Mouse (Mus musculus) mouse trophoblast stem cell (cell line): Measurements from ENCODE around the gene Exoc5.
"Not testable (repeated sequence)": the region's sequence is repeated elsewhere in the genome, so short reads cannot be mapped to it uniquely, and the experiment has no call there.

ENCODE experiments used
- in situ Hi-C, 2 experiments: fragments of 300-500 bp; cut with MseI, MboI; formaldehyde crosslinking; loops; 2 replicates in 1 of 2; 3 replicates in 1 of 2; pipeline ENCODE4 v1.15.1; 2025

The Exoc5 gene

GRCm38 (mm10) chr14:49066274-49066823 lies at the start of gene Exoc5:
Gene Exoc5, minus strand, starts transcription at chr14:49066653.
- in situ Hi-C loops: no loop called here

- in situ Hi-C loops: not testable (repeated sequence)
Observed at GRCm38 (mm10) chr14:49091755-49092154, 25.3 kb upstream of the Exoc5 start.

DNA sequence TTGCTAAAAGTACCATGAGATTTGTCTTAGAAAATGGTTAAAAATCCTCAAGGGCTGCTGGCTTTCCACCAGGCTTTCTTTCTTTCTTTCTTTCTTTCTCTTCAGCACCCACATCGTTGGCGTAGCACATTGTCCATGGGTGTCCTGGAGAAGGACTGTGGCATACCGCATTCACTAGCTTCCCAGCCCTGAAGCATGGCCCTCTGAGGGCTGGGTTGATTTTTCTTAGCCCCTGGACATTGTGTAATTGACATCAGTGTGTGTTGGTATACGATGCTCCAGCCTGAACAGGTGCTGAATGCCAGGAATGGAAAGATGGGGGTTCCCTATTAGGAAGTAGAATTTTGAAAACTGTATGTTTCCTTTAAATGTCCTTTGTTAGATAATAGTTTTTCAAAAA lies 24.8 kb upstream of the Exoc5 start:
- in situ Hi-C loops: no loop called here

DNA sequence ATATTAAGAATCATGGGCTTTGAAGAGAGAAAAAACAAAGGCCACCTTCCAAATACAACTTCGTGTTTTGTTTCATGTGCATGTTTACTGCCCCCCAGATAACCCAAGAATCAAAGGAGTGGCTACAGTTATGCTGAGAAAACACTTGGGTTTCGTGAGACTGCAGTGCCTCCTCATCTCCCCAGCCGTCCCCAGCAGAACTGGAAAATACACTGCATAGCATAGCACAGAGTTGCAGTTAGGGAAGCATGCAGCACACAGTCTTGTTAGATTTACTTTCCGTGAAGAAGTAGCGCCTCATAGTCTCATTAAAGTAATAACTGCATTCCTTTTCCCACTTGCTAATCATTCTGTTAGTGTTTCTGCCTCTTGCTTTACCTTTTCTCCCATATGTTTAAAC lies 23.6 kb upstream of the Exoc5 start:
- in situ Hi-C loops: no loop called here

DNA sequence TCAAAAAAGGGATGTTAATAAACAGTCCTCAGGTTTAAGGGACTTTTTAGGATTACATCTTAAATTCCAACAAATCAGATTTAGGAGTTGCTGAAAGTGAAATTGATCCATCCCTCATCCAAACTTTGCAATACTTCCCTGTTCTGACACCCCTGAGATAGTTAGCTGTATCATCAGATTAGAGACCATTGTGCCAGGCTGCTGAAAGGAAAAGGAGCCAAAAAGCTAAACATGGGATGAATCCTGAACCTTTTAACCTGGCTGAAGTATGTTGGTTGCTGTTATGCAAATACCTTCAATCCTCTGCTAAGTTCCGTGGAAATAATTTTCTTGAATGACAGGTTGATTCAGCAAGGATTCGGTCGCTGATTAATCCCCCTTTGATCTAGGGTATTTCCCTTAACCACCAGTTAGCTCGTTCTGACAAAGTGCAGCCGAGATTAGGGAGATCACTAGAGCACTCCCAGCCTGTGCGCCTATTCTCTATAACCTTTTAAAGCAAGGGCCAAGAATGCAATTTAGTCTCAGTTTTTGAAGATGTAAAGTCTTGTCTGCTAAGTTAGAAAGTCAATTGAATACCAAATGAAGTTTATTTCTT lies 23.1 kb upstream of the Exoc5 start:
- in situ Hi-C loops: no loop called here

- in situ Hi-C loops: no loop called here
Observed at GRCm38 (mm10) chr14:49088155-49089048, 21.9 kb upstream of the Exoc5 start.

DNA sequence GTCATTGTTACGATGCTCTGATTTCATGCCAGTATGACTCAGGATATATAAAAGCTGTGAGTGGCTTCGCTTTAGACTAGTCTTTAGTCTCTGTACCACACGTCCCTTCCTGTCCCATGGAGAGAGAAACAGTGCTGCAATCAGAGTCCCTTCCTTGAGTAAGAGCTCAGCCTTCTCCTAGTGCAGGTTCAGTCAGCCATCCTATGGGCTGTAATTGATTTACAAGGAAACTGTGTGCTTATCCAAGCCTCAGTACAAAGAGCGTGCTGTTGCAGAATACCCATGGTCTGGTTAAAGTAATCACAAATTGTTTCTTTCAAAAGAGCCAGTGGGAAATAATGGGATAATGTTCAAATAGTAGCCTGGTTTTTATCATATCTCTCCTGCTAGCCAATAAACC lies 20.1 kb upstream of the Exoc5 start:
- in situ Hi-C loops: no loop called here

GRCm38 (mm10) chr14:49078820-49079219 lies 12.4 kb upstream of the Exoc5 start:
- in situ Hi-C loops: no loop called here

DNA sequence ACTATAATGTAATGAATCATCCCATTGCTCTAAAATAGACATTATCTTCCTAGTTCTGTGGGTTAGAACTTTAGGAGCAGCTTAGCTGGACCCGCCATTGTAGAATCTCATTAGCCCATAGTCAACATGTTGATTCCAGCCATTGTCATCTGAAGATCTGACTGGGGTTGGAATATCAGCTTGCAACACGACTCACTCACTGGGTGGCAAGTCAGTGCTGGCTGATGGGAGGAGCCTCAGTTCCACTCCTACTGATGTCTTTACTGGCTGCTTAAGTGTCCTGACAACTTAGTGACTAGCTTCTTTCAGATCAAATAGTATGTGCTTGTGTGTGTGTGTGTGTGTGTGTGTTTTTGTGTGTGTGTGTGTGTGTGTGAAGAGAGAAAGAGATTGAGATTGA lies 7.9 kb upstream of the Exoc5 start:
- in situ Hi-C loops: no loop called here

DNA sequence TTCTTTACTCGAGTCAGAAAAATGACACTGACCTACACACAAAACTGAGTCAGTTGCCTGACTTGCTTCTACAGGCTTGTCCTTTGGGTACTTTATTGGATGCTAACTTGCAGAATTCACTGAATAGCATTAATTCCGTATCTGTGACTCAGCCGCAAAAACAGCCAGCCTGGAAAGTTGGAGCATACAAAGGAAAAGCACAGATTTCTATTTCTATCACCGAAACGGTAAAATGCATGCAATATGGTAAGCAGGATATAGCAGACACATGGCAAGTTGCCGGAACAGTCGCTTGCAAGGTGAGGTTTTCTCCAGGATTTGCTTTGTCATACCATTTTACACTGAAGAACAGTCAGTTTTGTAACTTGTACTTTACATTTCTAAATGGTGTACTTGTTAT lies 7.4 kb upstream of the Exoc5 start:
- in situ Hi-C loops: no loop called here

- in situ Hi-C loops: no loop called here
Observed at GRCm38 (mm10) chr14:49072837-49073236, 6.4 kb upstream of the Exoc5 start.

DNA sequence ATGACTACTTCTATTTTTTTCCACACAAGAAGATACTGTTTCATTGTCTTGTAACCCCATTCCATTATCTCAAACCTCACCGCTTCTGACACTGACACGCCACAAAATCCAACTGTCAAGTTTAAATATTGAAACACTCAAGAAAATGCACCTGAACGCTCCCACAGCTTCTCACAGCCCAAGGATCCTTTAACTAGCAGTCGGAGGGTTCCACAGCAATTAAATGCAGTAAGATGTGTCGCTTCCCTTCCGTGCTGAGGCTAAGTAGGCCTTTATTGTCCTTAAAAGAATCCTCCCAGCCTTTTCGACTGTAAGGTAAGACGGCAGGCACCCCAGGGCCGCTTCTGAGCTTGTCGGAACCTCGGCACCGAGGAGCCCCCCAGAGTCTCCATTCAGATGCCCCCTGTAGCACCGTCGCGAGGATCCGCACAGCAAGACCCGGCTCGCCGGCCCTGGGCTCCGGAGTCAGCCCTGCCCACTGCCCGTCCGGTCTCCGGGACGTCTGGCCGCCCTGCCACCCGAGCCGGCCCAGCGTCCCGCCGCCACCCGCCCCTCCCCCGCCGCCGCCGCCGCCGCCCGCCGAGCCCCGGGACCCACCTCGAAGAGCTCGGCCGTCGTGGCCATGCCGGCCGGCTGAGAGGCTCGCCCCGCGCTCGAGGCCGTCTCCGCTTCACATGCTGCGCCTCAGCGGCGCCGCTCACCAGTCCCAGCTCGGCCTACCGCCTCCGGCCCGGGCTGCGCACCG lies 752 bp downstream of the Exoc5 start, which contains the start of gene Ap5m1:
Ap5m1 (plus strand) TSS at position 569 of the 745 bp plus-strand sequence.
- in situ Hi-C loops: no loop called here

GRCm38 (mm10) chr14:49063838-49064237 lies 2.6 kb downstream of the Exoc5 start:
- in situ Hi-C loops: no loop called here

GRCm38 (mm10) chr14:49049492-49049891 lies 17.0 kb downstream of the Exoc5 start:
- in situ Hi-C loops: no loop called here

- in situ Hi-C loops: no loop called here
Observed at GRCm38 (mm10) chr14:49045610-49046009, 20.8 kb downstream of the Exoc5 start.

- in situ Hi-C loops: no loop called here
Observed at GRCm38 (mm10) chr14:49028991-49029390, 37.5 kb downstream of the Exoc5 start.

DNA sequence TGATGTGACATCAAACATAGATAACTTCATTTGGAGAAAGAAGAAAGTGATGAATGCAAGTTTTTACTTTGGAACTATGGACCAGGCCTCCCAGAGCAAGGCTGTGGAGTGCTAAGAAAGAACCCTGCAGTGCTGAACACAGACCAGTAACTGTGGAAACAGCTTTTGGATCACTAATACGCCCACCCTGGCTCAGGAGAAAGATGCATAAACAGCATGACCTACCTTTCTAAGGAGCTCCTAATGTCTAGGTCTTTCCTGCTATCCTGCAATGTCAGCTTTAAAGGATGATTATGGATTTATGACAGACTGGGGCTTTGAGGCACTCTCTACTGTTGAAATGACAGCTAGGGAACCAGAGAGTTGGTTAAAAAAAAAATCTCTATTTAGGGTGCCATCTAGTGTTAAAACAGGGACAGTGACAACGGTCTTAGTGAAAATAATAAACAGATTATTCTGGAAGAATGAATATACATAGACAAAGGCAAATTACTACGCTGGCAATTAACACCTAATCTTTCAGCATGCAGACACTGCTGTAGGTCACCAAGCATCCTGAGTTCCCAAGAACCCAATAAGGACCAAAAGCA lies 38.6 kb downstream of the Exoc5 start:
- in situ Hi-C loops: no loop called here

DNA sequence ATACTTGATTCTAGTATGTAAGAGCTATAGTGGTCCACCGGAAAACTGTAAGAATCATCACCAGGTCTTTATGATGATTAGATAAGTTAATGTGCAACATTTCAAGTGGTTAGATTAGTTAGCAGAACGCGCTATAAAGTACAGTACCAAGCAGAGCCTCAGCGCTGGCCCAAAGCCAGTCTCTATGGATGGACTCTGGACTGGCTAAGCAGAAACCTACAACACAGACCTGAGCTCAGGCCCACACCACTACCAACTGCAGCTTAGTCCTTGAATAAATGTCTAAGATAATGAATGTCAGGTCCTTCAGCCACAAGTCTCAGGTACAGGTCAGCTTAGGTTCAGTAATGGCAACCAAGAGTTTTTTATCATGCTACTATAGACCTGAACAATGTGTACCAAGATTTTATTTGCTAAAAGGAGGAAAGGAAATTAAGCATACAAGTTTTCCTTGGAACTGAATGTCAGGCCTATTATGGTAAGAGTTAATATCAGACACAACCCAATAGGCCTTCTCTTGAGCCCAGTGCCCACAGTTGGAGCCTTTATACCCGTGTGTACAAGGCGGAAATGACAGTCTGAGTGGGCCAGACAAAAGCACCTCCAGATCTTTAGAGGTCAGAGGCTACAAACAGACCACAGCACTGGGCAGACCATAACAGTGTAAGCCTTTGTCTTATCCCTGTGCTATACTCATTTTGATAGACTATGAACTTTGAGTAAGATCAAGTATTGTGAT lies 39.2 kb downstream of the Exoc5 start:
- in situ Hi-C loops: no loop called here

DNA sequence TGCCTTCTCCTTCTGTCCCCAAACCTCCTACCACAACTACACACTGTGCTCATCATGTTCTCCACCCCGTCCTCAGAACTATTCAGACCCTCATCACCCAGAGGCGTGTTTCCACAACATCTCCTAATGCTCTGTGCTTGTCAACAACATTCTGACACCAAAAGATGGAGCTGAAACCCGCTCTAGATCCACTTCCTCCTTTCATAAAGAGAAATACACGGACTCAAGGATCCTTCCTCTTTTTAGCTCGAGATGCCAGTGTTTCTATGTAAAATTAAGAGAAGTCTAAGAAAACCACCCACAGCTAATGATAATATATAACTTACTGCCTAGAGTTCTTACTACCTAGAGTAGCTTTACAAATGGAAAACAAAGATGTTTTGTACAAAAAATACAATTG lies 46.7 kb downstream of the Exoc5 start:
- in situ Hi-C loops: no loop called here

DNA sequence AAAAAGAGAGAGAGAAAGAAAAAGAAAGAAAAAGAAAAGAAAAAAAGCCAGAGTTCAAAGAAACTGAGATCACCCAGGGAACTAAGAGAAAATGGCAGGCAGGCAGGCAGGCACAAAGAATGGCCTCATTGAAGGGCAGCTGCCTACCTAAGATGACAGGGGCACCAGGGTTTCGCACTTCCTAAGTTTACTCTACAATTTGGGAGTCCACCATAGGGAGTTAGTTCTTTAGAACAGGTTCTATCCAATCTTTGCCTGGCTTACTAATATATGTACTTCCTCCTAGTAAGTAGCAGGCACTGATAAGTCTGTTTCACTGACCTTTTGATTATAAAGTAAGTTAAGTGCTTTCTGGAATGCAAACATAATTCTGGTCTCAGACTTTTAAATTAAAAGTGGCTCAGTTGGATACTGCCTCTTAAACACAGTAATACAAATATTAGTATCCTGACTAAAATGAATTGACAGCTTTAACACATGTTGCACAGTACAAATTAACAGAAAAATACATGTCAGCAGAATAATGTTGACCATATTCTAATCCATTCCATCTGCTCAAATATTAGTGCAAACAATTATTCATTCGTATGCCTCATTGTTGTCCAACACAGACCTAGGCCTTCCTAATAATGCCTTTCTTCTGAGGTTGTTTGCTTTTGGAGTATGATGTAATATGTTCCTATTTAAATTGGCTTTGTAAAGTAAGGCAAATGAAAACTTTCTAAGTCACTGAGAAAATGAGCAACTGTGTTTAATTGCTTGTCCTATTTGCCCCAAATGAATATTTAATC lies 57.9 kb downstream of the Exoc5 start:
- in situ Hi-C loops: no loop called here
